Mouse (Mus musculus): Measurements from ENCODE around the gene Odf4.

Gene Odf4

DNA sequence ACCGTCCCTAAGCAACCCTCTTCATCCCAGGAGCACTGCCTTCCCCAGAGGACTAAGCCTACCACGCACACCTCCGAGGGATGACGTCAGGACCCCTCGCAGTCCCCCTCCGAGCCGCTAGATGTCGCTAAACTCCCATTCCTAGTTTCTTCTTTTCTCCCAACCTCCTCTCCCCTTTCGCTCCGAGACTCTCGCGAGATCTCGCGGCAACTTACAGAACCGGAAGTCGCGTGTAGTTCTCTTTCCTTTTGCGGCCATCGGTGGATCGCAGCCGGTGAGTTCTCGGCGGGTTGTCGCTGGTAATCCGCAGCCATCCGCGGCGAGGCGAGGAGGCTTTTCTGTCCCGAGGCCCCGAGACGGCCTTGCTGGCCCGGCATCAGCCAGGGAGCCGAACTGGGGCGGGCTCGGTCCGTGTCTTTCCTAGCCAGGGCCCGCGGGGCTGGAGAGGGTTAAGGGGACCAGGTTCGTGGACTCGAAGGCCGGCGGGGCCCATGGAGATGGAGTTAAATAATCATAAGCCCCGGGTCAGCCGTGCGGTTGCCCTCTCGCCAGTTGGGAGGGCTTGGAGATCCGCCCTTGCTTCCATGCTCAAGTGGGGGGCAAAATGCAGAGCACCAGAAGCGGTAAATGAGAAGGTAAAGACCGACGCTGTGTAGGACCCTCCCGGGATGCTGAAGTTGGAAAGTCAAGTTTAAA, 25.4 kb downstream of the Odf4 start, which contains the start of gene Rpl26:
Rpl26 (plus strand) TSS at position 233 of the 696 bp plus-strand sequence.
- DNase-seq, result peak; percentile 98

- DNase-seq, result no peak
Measured at GRCm38 (mm10) chr11:68900519-68901350, 26.1 kb downstream of the Odf4 start.

- no peak for DNase-seq
Measured at GRCm38 (mm10) chr11:68899815-68900214, 27.1 kb downstream of the Odf4 start.

DNA sequence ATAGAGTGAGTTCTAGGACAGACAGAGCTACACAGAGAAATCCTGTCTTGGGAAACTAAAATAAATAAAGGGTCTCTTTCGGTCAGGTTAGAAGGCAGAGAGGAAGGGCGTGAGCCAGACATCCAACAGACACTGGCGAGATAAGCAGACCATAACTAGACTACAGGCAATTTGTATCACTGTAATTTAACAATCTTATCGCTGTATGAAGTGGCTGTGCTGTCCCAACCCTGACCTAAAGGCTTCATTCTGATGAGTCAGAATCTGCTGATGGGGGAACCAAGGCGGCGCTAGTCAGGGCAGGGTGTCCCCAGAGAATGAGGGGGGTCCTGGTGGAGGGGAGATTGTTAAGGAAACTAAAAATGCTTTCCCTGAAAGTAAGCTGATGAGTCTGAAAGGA, 28.1 kb downstream of the Odf4 start:
- DNase-seq, result no peak

DNA sequence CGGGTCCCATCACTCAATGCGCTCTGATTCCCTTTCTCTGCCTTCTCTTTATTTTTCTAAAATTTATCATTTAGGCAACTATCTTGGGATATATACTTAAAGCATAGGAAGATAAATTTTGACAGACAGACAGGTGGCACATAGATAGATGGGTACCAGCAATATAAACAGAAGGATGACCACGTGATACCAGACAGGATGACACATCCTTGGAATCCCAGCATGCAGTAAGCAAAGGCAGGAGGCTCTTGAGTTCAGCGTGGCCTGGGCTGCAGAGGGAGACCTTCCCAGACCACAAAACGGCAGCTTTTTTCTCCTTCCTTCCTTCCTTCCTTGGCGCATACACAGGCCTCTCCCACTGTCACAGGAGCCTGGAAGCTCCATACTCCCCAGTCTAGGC, 29.0 kb downstream of the Odf4 start:
- no peak for DNase-seq

- no peak for DNase-seq
Measured at GRCm38 (mm10) chr11:68897120-68897519, 29.8 kb downstream of the Odf4 start.

DNA sequence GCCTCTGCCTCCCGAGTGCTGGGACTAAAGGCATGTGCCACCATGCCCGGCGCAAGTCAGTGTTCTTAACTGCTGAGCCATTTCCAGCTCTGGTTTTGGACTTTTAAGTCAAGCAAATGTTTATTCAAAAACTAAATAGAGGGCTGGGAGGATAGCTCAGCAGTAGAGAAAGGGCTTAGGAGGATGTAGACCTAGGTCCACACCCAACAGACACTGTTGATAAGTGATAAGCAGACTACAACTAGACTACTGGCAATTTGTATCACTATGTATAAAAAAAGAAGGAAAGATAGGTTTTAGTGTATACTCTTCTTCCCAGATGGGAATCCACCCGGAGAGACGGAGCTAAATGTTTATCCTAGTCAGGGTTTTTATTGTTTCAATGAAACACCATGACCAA, 30.6 kb downstream of the Odf4 start:
- DNase-seq, result no peak

- no peak for DNase-seq
Measured at GRCm38 (mm10) chr11:68893911-68894464, 32.9 kb downstream of the Odf4 start.

GRCm38 (mm10) chr11:68892233-68892832, 34.5 kb downstream of the Odf4 start:
- no peak for DNase-seq

DNA sequence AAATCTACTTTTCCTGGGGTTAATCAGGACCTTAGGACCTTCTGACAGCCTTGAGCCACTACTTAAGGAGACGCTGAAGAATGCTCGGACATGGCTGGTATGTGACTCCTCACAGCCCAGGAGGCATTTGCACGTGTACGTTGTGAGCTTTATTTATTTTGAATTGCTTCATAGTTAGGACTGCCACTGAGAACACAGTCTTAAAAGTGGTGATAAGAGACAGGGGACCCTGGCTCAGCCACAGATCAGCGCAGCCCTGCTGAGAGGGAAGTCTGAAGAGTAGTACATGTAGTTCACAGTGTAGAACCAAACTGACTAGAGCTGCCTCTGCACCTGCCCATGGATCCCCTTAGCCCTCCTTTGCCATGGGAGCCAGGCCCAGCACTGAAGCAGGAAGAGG, 35.1 kb downstream of the Odf4 start:
- DNase-seq, result no peak

GRCm38 (mm10) chr11:68890625-68891024, 36.3 kb downstream of the Odf4 start:
- DNase-seq, result no peak

GRCm38 (mm10) chr11:68888653-68889052, 38.2 kb downstream of the Odf4 start:
- no peak for DNase-seq

- no peak for DNase-seq
Measured at GRCm38 (mm10) chr11:68888253-68888652, 38.6 kb downstream of the Odf4 start, which contains the start of gene Rnf222. Gene Rnf222 (plus strand): TSS chr11:68888553.

DNA sequence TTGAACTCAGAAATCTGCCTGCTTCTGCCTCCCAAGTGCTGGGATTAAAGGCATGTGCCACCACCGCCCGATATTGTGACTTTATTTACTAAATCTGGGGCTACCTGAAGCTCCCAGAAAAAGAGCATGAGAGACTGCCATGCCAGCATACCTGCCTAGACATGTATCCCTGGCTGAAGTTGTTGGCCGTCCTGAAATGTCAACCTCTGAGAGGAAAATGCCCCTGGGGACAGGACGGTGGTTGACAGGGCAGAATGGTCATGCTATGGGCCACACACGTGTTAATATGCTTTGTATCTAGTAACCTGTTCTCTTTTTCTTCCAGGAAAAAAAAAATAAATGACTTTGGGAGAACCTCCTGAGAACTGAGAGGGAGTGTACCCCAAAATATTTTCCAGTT, 40.8 kb downstream of the Odf4 start:
- no peak for DNase-seq

- DNase-seq, result no peak
Measured at GRCm38 (mm10) chr11:68884368-68884767, 42.5 kb downstream of the Odf4 start.

DNA sequence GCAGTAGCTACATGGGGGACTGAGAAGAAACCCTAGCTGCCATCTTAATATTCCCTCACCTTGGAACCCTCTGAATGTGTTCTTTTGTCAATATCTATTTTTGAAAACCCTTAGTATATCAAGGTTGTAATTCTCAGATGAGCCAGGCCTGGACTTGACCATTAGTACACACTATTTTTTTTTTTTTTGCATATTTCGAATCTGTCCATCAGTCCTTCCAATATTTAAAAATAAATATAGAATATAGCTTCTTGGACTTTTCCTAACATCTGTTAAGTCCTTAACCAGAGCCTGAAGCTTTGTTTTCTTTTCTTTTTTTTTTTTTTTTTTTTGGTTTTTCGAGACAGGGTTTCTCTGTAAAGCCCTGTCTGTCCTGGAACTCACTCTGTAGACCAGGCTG, 43.0 kb downstream of the Odf4 start:
- DNase-seq, result no peak

DNA sequence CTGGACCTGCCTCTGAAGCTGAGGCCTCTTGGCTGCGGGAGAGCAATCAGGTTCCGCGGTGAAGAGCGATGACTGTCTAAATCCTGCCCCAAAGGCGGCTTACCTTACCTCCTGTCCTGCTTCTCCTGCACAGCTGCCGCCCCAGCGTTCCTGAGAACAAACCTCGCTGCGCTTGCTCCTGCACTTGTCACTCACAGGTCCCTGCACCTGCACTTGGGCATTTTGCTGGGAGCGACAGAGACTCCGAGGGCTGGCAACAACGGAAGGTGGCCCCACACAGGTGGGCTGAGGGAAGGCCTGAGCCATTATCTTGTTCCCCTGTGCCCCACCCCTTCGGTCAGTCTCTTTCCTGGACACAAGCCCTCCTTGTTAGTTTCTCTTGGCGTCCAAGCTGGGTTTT, 44.8 kb downstream of the Odf4 start:
- no peak for DNase-seq

DNA sequence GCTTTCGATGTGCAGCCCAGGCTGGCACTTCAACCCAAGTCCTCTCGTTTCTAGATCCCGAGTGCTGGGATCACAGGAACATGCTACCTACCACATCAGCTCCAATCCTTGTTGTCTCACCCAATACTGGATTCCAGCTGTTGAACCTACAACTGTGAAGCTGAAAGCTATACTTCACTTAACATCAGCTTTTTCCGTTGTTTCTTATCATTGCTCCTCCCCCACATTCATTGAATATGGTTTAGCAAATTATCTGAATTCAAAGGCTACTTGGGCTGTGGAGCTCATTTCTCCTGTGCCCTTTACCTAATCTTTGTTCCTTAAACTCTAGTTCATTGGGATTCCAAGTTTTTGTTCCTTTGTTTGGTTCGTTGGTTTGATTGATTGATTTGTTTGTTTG, 48.1 kb downstream of the Odf4 start:
- DNase-seq, result no peak

GRCm38 (mm10) chr11:68874841-68875240, 52.0 kb downstream of the Odf4 start:
- DNase-seq, result peak; percentile 46
